In the genomic region with DNA sequence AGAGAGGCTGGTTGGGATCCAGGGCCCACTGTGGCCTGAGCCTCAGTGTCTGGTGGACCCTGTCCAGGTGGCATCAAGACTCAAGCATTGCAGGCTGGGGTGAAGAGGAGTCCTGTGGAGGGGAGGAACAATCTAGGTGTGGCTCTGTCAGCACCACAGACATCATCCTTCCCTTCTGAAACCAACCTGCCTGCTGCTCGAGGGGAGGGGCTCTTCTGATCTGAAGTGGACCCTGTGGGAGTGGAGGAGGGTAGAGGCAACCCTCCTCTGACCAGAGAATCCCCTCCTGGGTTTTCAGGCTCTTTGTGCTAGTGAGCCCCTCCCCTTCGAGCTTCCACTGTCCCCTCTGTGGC, we compare ENCODE assay signal across 10 mouse cellular contexts. TPM values are rescaled to one million over a fixed set of nuclear protein-coding genes. Genes with fewer than 3 reads are reported as not detected.
DNase-seq lines count a peak whose midpoint lies in the region; ATAC-seq and TF ChIP-seq lines count a peak whose summit lies in the region.
"Had no signal": no experiment of that assay in that cellular context is flagged by ENCODE, and none has a peak within 500 bp of the region (broad histone marks: within the 10 kb centered on the region; RNA-seq: fewer than 3 reads in every experiment).

No protein-coding gene starts in this region.

- H3K4me3 ChIP-seq in liver, embryonic 11.5 days (ENCODE audit: low read depth, low read length): no peak overlapping the region
- H3K4me3 ChIP-seq in embryonic facial prominence, embryonic 15.5 days (replicated peaks): no peak overlapping the region
- no peak overlapping the region for H3K4me3 ChIP-seq in myocyte

- H3K27ac ChIP-seq in liver, embryonic 11.5 days (ENCODE audit: low read depth, low read length): peak overlapping the region; percentile 68
- peak overlapping the region; percentile 17; the same call in 1 of the 2 replicates for H3K27ac ChIP-seq in embryonic facial prominence, embryonic 15.5 days (replicated peaks)
- H3K27ac ChIP-seq: stomach, postnatal 0 days had no signal

- H3K4me1 ChIP-seq in liver, embryonic 11.5 days (replicated peaks; ENCODE audit: control insufficient read depth, insufficient read depth, low read length): peaks cover 80% of the 10 kb centered on the region
- H3K4me1 ChIP-seq in embryonic facial prominence, embryonic 15.5 days: peaks cover 75% of the 10 kb centered on the region

- H3K9ac ChIP-seq in liver, embryonic 11.5 days (ENCODE audit: low read depth, low read length): no peak overlapping the region
- H3K9ac ChIP-seq in embryonic facial prominence, embryonic 15.5 days: no peak overlapping the region

- DNase-seq in liver, embryonic 11.5 days (ENCODE audit: low spot score): no peak
- no peak for DNase-seq in liver
- peak; percentile 64 for DNase-seq in induced T-regulatory cell, adult 2 months (ENCODE audit: low read depth)
- DNase-seq in gastrocnemius, postnatal 36 days: no peak
- no peak for DNase-seq in thymus, adult 18-20 months
- DNase-seq in kidney, adult 11 months: no peak
- DNase-seq: lung, postnatal 36 days had no signal

- H3K79me2 ChIP-seq in myocyte (ENCODE audit: control insufficient read depth, insufficient read depth): peaks cover 34% of the 10 kb centered on the region

- peak overlapping the region; percentile 31 for H3K4me2 ChIP-seq in liver, embryonic 11.5 days
- H3K4me2 ChIP-seq in embryonic facial prominence, embryonic 15.5 days (replicated peaks): no peak overlapping the region
- peak overlapping the region; percentile 12 for H3K4me2 ChIP-seq in myocyte (ENCODE audit: low read depth)

- WGBS in liver, embryonic 11.5 days: 38% methylated on average over 2 of the region's 2 CpGs
- WGBS in embryonic facial prominence, embryonic 15.5 days: 20% methylated on average over 2 of the region's 2 CpGs

- H3K9me3 ChIP-seq in liver, embryonic 11.5 days (ENCODE audit: control insufficient read depth, low read length): no peaks in the 10 kb centered on the region
- H3K9me3 ChIP-seq in embryonic facial prominence, embryonic 15.5 days (replicated peaks): no peaks in the 10 kb centered on the region

- H3K27me3 ChIP-seq in liver, embryonic 11.5 days (replicated peaks; ENCODE audit: control insufficient read depth, insufficient read depth, low read length): no peaks in the 10 kb centered on the region
- H3K27me3 ChIP-seq in embryonic facial prominence, embryonic 15.5 days: no peaks in the 10 kb centered on the region
- H3K27me3 ChIP-seq in myocyte (ENCODE audit: control insufficient read depth, insufficient read depth, insufficient read length): no peaks in the 10 kb centered on the region

- intact Hi-C loops in gastrocnemius, postnatal 36 days (cut with DNase I): no loop called here

- no peak for TF ChIP-seq POLR2A in myocyte (IDR thresholded peaks at IDR 0.05; ENCODE audit: insufficient read length, low read depth)

- H3ac ChIP-seq in myocyte (ENCODE audit: control insufficient read depth, insufficient read length): no peak overlapping the region

- peak; percentile 14; the same call in 1 of the 2 replicates for ATAC-seq in liver, embryonic 11.5 days (replicated peaks; ENCODE audit: low FRiP score)
- ATAC-seq in embryonic facial prominence, embryonic 15.5 days (ENCODE audit: insufficient number of reproducible peaks, low FRiP score, low TSS enrichment, low read depth): no peak

- peaks cover 12% of the 10 kb centered on the region; the same call in 1 of the 2 replicates for H3K36me3 ChIP-seq in liver, embryonic 11.5 days (ENCODE audit: control insufficient read depth, insufficient read depth, low read length)
- H3K36me3 ChIP-seq in embryonic facial prominence, embryonic 15.5 days: peaks cover 40% of the 10 kb centered on the region
- H3K36me3 ChIP-seq in myocyte (ENCODE audit: control insufficient read depth, insufficient read depth): no peaks in the 10 kb centered on the region

TF ChIP-seq in myocyte, 11 proteins besides CTCF, POLR2A, EP300 and RAD21:
- no peak for TF ChIP-seq TCF3 (IDR thresholded peaks at IDR 0.05; ENCODE audit: insufficient read length, low read depth)
- TF ChIP-seq POLR2AphosphoS2 (IDR thresholded peaks at IDR 0.05; ENCODE audit: insufficient read length, low read depth): no peak
- TF ChIP-seq USF1 (IDR thresholded peaks at IDR 0.05; ENCODE audit: low read depth): no peak
- no peak for TF ChIP-seq MYOD1 (IDR thresholded peaks at IDR 0.05; ENCODE audit: control insufficient read depth in 1 of 3, insufficient read length in 2 of 3, low read depth in 2 of 3)
- TF ChIP-seq CEBPB (IDR thresholded peaks at IDR 0.05; ENCODE audit: insufficient read depth, poor library complexity, severe bottlenecking): no peak
- no peak for TF ChIP-seq REST (IDR thresholded peaks at IDR 0.05; ENCODE audit: insufficient read depth, insufficient read length)
- no peak for TF ChIP-seq SRF (IDR thresholded peaks at IDR 0.05; ENCODE audit: control insufficient read depth, insufficient read length, low read depth)
- no peak for TF ChIP-seq E2F4 (IDR thresholded peaks at IDR 0.05; ENCODE audit: insufficient read depth)
- TF ChIP-seq MYOG (IDR thresholded peaks at IDR 0.05; ENCODE audit: control insufficient read depth in 1 of 3, insufficient read depth in 1 of 3, insufficient read length in 2 of 3, low read depth in 2 of 3): no peak
- TF ChIP-seq MAX (IDR thresholded peaks at IDR 0.05; ENCODE audit: low read depth): no peak
- TF ChIP-seq TCF12 (IDR thresholded peaks at IDR 0.05; ENCODE audit: insufficient read depth, poor library complexity, severe bottlenecking): no peak

RNA-seq across cellular contexts. Expression of a gene that starts 25.1 kb away (rescaled TPM):
- polyA plus RNA-seq in liver, embryonic 11.5 days (2014; fragmentation: Nextera tagmentation; extraction: Ambion mirVana): 71.1 and 89.0 TPM in 2 replicates
- 136 and 137 TPM in 2 replicates for polyA plus RNA-seq in embryonic facial prominence, embryonic 15.5 days (2015; fragmentation: Nextera tagmentation; extraction: Ambion mirVana)
- 59.4 TPM for polyA plus RNA-seq in myocyte (2012; fragmentation: generic; extraction: Trizol)
- 10 to 100 TPM; 21.3 to 25.6 TPM for total RNA-seq in gastrocnemius, postnatal 36 days (2021)
